Mouse (Mus musculus): ENCODE measurements around the gene Tmem115. TPM values are rescaled to one million over a fixed set of nuclear protein-coding genes. Genes with fewer than 3 reads are reported as not detected.
A peak's percentile ranks its signal among the peaks of the same experiment; 100 is the strongest.

The Tmem115 gene
- total RNA-seq, 2 experiments from 2014 or later: 20.6 to 21.4 TPM

- peak; percentile 98 for DNase-seq (ENCODE audit: low spot score)
- intact Hi-C loops (cut with DNase I): no loop called here
Measured at GRCm38 (mm10) chr9:107586974-107587832, 53.5 kb downstream of the Tmem115 start, which contains the start of gene Ifrd2. TSS of gene Ifrd2 (plus strand) at chr9:107587642.

- no peak for DNase-seq (ENCODE audit: low spot score)
Measured at GRCm38 (mm10) chr9:107587833-107588639, 54.3 kb downstream of the Tmem115 start.

More at GRCm38 (mm10) chr9:107587833-107588639, 54.3 kb downstream of the Tmem115 start:
- intact Hi-C loops (cut with DNase I): no loop called here

Other genes with a start within 250 kb of the Tmem115 start
- gene Mapkapk3, start 244.1 kb upstream of the Tmem115 start, total RNA-seq (2021): 10 to 100 TPM; 28.3 to 30.9 TPM
- gene Cish, start 237.9 kb upstream of the Tmem115 start, total RNA-seq (2021): 100 to 1,000 TPM; 122 to 198 TPM
- 10 to 100 TPM; 23.0 to 26.9 TPM for gene Hemk1, start 195.6 kb upstream of the Tmem115 start, total RNA-seq (2021)
- gene 6430571L13Rik, start 193.3 kb upstream of the Tmem115 start, total RNA-seq (2021): 1 to 10 TPM; 4.8 to 5.9 TPM
- gene Cacna2d2, start 134.3 kb upstream of the Tmem115 start, total RNA-seq (2021): 10 to 100 TPM; 12.3 to 13.4 TPM
- 1 to 10 TPM; 3.1 to 3.5 TPM for gene Cyb561d2, start 8.2 kb downstream of the Tmem115 start, total RNA-seq (2021)
- gene Nprl2, start 8.3 kb downstream of the Tmem115 start, total RNA-seq (2021): 10 to 100 TPM; 17.3 to 18.9 TPM
- gene Zmynd10, start 13.4 kb downstream of the Tmem115 start, total RNA-seq (2021): not detected
- 10 to 100 TPM; 12.1 to 16.7 TPM for gene Rassf1, start 17.6 kb downstream of the Tmem115 start, total RNA-seq (2021)
- gene Tusc2, start 29.3 kb downstream of the Tmem115 start, total RNA-seq (2021): 10 to 100 TPM; 28.6 to 30.4 TPM
- gene Hyal2, start 34.0 kb downstream of the Tmem115 start, total RNA-seq (2021): 10 to 100 TPM; 35.4 to 36.2 TPM
- gene Hyal1, start 43.0 kb downstream of the Tmem115 start, total RNA-seq (2021): 1 to 10 TPM; 5.3 TPM
- gene Naa80, start 44.9 kb downstream of the Tmem115 start, total RNA-seq (2021): 10 to 100 TPM; 14.0 to 18.4 TPM
- under 1 TPM; 0.45 to 0.62 TPM for gene Hyal3, start 46.9 kb downstream of the Tmem115 start, total RNA-seq (2021)
- gene Ifrd2, start 53.7 kb downstream of the Tmem115 start, total RNA-seq (2021): 10 to 100 TPM; 44.6 to 45.8 TPM
- 10 to 100 TPM; 15.0 to 17.8 TPM for gene Sema3b, start 75.3 kb downstream of the Tmem115 start, total RNA-seq (2021)
- gene Gnai2, start 101.4 kb downstream of the Tmem115 start, total RNA-seq (2021): 100 to 1,000 TPM; 241 to 257 TPM
- 10 to 100 TPM; 62.0 to 69.7 TPM for gene Slc38a3, start 135.6 kb downstream of the Tmem115 start, total RNA-seq (2021)
- gene Gnat1, start 145.8 kb downstream of the Tmem115 start, total RNA-seq (2021): not detected
- gene Sema3f, start 176.5 kb downstream of the Tmem115 start, total RNA-seq (2021): 10 to 100 TPM; 15.1 to 15.8 TPM
- gene Rbm5, start 237.1 kb downstream of the Tmem115 start, total RNA-seq (2021): 10 to 100 TPM; 48.0 to 62.7 TPM

All from heart, postnatal 25 days (tissue).